Mouse (Mus musculus): ENCODE measurements around the gene Zcchc9.
"Not testable (repeated sequence)": the region's sequence is repeated elsewhere in the genome, so short reads cannot be mapped to it uniquely, and the experiment has no call there.

Zcchc9 gene

GRCm38 (mm10) chr13:91807155-91807839 is at the start of gene Zcchc9:
Zcchc9 (minus strand) TSS chr13:91807705.
- peak; percentile 64 to 79 for DNase-seq (ENCODE audit: low spot score in 2 of 2)

DNA sequence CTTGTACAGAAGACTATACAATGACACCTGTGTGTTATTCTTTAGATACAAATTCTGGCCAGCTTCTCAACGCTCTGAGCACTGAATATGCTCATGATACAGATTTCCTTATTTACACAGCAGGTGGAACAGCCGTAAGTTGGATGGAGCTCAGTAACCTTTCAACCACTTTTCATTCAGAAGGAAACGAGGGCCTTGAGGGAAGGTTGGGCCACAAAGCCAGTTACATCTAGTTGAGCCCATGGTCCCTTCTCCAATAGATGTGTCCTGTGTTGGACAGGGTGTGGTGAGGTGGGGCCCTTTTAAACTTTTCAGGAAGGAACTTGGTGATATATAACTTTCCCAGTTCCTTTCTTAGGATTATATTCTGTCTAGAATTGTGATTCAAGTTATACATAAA is 46.9 kb upstream of the Zcchc9 start:
- DNase-seq (ENCODE audit: low spot score in 2 of 2) = no peak

DNA sequence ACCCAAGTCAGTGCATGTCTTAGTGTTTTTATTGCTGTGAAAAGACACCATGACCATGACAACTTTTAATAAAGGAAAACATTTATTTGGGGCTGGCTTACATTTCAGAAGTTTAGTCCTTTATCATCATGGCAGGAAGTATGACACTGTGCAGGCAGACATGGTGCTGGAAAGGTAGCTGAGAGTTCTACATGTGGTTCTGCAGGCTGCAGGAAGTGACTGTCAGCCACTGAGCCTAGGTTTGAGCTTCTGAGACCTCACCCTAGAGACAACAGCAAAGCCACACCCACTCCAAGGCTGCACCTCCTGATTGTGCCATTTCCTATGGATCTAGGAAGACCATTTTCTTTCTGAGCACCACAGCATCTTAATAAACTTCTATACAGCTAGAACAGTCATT is 20.4 kb upstream of the Zcchc9 start:
- no peak for DNase-seq (ENCODE audit: low spot score in 2 of 2)

GRCm38 (mm10) chr13:91826066-91826465 is 18.6 kb upstream of the Zcchc9 start:
- DNase-seq (ENCODE audit: low spot score in 2 of 2) = no peak

GRCm38 (mm10) chr13:91824845-91825550 is 17.5 kb upstream of the Zcchc9 start:
- DNase-seq (ENCODE audit: low spot score in 2 of 2) = no peak

- DNase-seq (ENCODE audit: low spot score in 2 of 2) = no peak
Measured at GRCm38 (mm10) chr13:91823735-91824134, 16.2 kb upstream of the Zcchc9 start.

GRCm38 (mm10) chr13:91814670-91815069 is 7.2 kb upstream of the Zcchc9 start:
- DNase-seq (ENCODE audit: low spot score in 2 of 2) = no peak

DNA sequence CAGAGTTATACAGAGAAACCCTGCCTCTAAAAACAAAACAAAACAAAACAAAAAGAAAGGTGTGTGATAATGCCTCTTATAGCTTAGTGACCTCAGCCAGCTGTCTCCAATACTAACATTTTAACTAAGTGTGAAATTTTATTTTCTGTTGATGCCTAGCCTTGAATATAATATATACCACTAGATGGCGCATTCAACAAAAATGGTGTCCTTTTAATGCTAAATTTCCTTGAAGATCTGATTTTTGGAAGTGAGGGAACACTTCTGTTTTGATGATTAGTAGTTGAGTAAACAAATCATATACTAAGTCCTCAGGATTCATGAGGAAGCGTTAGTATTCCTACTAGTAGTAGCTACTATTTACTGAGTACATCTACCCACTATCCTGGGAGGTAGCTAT is 2.0 kb upstream of the Zcchc9 start:
- DNase-seq (ENCODE audit: low spot score in 2 of 2) = no peak

GRCm38 (mm10) chr13:91807874-91808575 is 520 bp upstream of the Zcchc9 start:
- no peak for DNase-seq (ENCODE audit: low spot score in 2 of 2)

- no peak for DNase-seq (ENCODE audit: low spot score in 2 of 2)
Measured at GRCm38 (mm10) chr13:91801726-91802125, 5.8 kb downstream of the Zcchc9 start.

- DNase-seq (ENCODE audit: low spot score in 2 of 2) = no peak
Measured at GRCm38 (mm10) chr13:91797442-91797841, 10.1 kb downstream of the Zcchc9 start.

DNA sequence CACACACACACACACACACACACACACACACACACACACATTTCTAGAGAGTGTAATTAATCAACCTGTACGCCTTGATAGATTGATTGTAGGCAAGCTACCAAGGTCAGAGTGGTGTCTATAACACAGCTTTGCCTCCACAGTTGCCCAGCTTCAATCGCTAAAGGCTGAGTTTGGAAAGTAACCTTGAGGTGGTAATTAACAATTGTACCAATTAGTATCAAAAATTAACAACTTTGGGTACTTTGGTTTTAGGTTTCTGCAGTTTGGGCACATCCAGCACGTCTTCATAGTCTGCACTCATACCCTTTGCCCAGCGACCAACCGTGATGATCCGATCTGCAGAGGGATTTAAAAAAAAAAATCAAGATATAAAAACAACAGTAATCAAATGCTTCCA is 10.6 kb downstream of the Zcchc9 start:
- no peak for DNase-seq (ENCODE audit: low spot score in 2 of 2)

DNA sequence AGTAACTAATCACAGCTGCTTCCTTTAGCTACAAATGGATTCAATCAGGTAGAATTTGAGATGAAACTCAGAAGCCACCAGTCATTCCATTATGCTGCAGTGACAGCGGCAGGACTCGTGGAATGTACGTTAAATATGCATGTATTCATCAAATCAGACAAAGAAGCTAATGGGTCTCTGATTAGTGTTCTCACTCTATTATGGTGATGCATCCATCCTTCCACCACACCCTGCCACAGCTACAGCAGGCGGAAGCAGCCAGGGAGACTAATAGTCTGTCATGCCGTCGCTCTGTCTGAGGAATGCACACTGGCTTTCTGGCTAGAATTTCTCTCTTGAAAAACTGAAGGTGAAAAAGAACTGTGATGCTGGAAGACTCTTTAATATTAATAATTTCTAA is 11.5 kb downstream of the Zcchc9 start:
- DNase-seq (ENCODE audit: low spot score in 2 of 2) = no peak

GRCm38 (mm10) chr13:91795593-91795992 is 11.9 kb downstream of the Zcchc9 start:
- no peak for DNase-seq (ENCODE audit: low spot score in 2 of 2)

DNA sequence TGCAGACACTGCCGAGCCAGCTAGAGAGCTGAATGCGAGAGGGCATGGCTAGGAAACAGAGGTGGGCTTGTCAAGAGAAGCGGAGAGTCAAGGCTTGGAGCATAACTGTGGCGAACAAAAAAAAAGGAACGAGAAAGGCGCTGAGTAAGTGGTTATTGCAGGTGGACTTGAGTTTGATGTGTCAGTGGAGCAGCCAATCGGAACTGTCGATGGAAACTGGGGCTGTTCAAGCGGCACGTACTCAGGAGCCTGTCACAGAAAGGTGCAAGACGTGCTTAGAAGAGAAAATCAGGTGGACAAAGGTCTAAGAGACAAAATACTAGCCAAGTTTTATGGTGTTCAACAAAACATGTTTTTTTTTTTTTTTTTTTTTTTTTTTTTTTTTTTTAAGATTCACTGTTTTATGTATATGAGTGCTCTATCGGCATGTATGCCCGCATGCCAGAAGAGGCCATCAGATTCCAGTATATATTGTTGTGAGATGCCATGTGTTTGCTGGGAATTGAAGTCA is 12.5 kb downstream of the Zcchc9 start:
- DNase-seq (ENCODE audit: low spot score in 2 of 2) = no peak

- no peak for DNase-seq (ENCODE audit: low spot score in 2 of 2)
Measured at GRCm38 (mm10) chr13:91792035-91792434, 15.5 kb downstream of the Zcchc9 start.

- no peak for DNase-seq (ENCODE audit: low spot score in 2 of 2)
Measured at GRCm38 (mm10) chr13:91779892-91780291, 27.6 kb downstream of the Zcchc9 start.

GRCm38 (mm10) chr13:91778092-91778491 is 29.4 kb downstream of the Zcchc9 start:
- no peak for DNase-seq (ENCODE audit: low spot score in 2 of 2)

- DNase-seq (ENCODE audit: low spot score in 2 of 2) = no peak
Measured at GRCm38 (mm10) chr13:91768683-91769651, 38.5 kb downstream of the Zcchc9 start.

GRCm38 (mm10) chr13:91765627-91766026 is 41.9 kb downstream of the Zcchc9 start:
- no peak for DNase-seq (ENCODE audit: low spot score in 2 of 2)

GRCm38 (mm10) chr13:91763654-91764053 is 43.9 kb downstream of the Zcchc9 start:
- not testable (repeated sequence) for DNase-seq (ENCODE audit: low spot score in 2 of 2)

Data from spleen, postnatal 14 days (tissue).